Mouse (Mus musculus): Measurements from ENCODE around the gene Setd5. TPM values are rescaled to one million over a fixed set of nuclear protein-coding genes. Genes with fewer than 3 reads are reported as not detected.

Setd5 gene
- polyA plus RNA-seq, 1 experiment from 2014 or later = 67.5 TPM

DNA sequence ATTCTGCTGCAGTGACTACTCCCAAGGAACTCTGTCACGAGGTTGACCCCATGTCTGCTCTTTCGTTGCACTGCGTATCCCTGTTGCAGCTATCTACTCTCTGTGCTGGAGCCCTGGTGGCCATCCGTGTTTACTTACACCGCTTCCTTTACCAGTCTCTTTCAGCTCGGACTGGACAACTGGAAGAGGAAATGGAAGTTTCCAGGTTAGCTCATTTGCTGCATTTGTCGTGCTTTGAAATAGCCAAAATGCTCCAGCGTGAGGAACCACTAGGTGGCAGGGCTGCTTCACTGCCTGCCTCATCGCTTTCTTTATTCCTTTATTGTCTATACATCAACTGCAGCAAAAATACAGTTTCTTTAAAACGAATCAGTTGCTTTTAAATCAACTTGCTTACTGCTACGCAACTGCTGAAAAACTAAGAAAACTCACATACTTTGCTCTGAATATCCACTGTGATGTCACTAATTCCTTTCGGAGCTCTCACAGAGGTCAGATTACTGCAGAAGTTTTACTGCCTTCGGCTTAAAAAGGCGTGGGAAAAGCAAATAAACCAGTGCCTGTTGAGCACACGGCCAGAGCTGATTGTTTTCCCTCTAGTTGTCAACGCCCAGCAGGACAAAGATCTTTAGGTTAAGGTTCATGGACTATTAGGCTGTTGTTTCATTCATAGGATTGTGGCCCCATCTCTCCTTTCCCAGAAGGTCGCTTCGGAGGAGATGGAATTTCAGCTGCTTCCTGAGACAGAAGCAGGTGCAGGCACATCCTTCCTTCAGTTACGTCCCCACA lies 39.0 kb upstream of the Setd5 start:
- Histone ChIP-seq H3K4me3 (ENCODE audit: low read length) (peak overlapping the region; percentile 22), H3K27ac (ENCODE audit: low read length) (peak overlapping the region; percentile 47; the same call in 1 of the 2 replicates), H3K4me1 (ENCODE audit: insufficient read depth, low read length) (peaks cover 9% of the 10 kb centered on the region), H3K36me3 (ENCODE audit: insufficient read depth, low read length) (no peaks in the 10 kb centered on the region), H3K9me3 (ENCODE audit: low read length) (no peaks in the 10 kb centered on the region), H3K27me3 (ENCODE audit: insufficient read depth, low read length) (no peaks in the 10 kb centered on the region), H3K4me2 (replicated peaks; ENCODE audit: low read depth, low read length) (peak overlapping the region; percentile 56), H3K9ac (replicated peaks; ENCODE audit: low read length) (peak overlapping the region; percentile 19)
- peak; percentile 73 for ATAC-seq (ENCODE audit: low FRiP score, low TSS enrichment)
- WGBS = 3% methylated on average over 19 of the region's 19 CpGs

DNA sequence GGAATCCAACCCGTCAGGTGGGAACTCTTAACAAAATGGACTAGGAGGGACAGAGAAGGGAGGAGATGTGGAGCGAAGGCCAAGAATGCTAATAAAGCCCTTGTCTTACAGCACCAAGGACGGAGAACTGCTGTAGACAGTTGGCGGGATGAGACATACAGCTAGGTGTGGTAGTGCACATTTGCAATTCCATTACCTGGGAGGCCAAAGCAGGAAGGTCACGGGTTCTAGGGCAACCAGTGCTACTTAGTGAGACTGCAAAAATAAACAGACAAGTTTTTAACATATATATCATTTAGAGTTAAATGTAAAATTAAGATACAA lies 38.5 kb upstream of the Setd5 start:
- H3K27ac ChIP-seq (ENCODE audit: low read length) = 0 out of 2 replicates have a peak overlapping the region, but pooled peaks have one; percentile 47
- peaks cover 9% of the 10 kb centered on the region for H3K4me1 ChIP-seq (ENCODE audit: insufficient read depth, low read length)
- H3K9me3 ChIP-seq (ENCODE audit: low read length) = no peaks in the 10 kb centered on the region
- WGBS = 20% methylated on average over 5 of the region's 5 CpGs
- H3K27me3 ChIP-seq (ENCODE audit: insufficient read depth, low read length) = no peaks in the 10 kb centered on the region
- peak overlapping the region; percentile 22 for H3K4me3 ChIP-seq (ENCODE audit: low read length)
- no peaks in the 10 kb centered on the region for H3K36me3 ChIP-seq (ENCODE audit: insufficient read depth, low read length)
- H3K4me2 ChIP-seq (replicated peaks; ENCODE audit: low read depth, low read length) = peak overlapping the region; percentile 56
- peak overlapping the region; percentile 19 for H3K9ac ChIP-seq (replicated peaks; ENCODE audit: low read length)
- ATAC-seq (ENCODE audit: low FRiP score, low TSS enrichment) = 0 out of 2 replicates have a peak, but pooled peaks have one; percentile 2

DNA sequence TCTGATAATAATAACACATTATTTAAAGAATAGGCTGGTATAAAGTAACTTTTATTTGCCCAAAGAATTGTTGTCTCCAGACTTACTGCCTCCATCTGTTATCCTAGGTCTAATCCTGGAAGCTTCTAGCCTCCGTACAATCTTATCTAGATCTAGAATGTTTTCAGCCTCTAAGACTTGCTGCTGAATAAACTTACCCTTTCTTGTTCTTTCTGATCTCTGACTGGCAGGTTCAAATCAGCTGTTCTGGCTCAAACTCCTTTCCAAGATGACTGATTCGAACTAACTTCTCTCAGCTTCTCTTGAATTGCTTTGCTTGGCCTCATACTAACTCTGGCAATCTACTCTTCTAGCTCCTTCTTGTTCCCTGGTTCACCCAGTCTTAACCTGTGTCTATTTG lies 36.8 kb upstream of the Setd5 start:
- no peaks in the 10 kb centered on the region for H3K9me3 ChIP-seq (ENCODE audit: low read length)
- WGBS = 80% methylated on average over 2 of the region's 2 CpGs
- no peak overlapping the region for H3K4me3 ChIP-seq (ENCODE audit: low read length)
- no peak overlapping the region for H3K9ac ChIP-seq (replicated peaks; ENCODE audit: low read length)
- H3K4me1 ChIP-seq (ENCODE audit: insufficient read depth, low read length) = peaks cover 14% of the 10 kb centered on the region
- H3K27ac ChIP-seq (ENCODE audit: low read length) = no peak overlapping the region
- H3K27me3 ChIP-seq (ENCODE audit: insufficient read depth, low read length) = no peaks in the 10 kb centered on the region
- no peaks in the 10 kb centered on the region for H3K36me3 ChIP-seq (ENCODE audit: insufficient read depth, low read length)
- no peak overlapping the region for H3K4me2 ChIP-seq (replicated peaks; ENCODE audit: low read depth, low read length)
- ATAC-seq (ENCODE audit: low FRiP score, low TSS enrichment) = no peak

DNA sequence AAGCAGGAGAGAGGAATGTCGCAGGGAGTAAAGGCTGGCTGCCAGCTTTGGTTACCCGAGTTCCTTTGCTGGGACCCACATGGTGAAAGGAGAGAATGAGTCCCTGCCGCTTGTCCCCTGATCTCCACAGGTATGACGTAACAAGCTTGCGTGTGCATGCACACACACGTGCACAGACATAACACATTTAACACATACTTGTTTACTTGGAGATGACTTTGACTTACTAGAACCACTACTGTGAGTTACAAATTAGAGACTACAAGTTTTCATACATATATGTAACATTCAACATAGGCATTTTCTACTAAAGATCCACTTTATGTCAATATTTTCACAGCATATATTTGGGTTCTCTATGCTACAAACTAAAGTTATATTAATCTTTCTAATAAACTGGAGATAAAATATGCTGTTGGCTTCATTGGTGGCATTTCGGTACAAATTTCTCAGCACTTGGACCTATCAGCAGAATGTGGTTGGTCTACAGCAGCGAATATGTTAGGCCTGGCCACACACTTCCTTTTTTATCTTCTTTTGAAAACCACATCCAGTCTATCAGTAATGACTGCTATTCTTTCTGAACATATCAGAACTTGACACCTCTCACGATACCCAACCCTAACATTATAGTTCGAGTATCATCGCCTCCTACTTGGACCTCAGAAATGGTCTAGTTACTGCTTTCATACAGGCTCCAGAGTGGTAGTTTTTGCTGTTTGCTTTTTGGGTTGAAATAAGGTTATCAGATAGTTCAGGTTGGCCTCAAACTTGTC lies 35.8 kb upstream of the Setd5 start:
- H3K4me2 ChIP-seq (replicated peaks; ENCODE audit: low read depth, low read length) = no peak overlapping the region
- no peaks in the 10 kb centered on the region for H3K36me3 ChIP-seq (ENCODE audit: insufficient read depth, low read length)
- WGBS = 85% methylated on average over 11 of the region's 11 CpGs
- no peaks in the 10 kb centered on the region for H3K9me3 ChIP-seq (ENCODE audit: low read length)
- H3K27me3 ChIP-seq (ENCODE audit: insufficient read depth, low read length) = no peaks in the 10 kb centered on the region
- no peak overlapping the region for H3K4me3 ChIP-seq (ENCODE audit: low read length)
- H3K27ac ChIP-seq (ENCODE audit: low read length) = no peak overlapping the region
- no peak for ATAC-seq (ENCODE audit: low FRiP score, low TSS enrichment)
- H3K9ac ChIP-seq (replicated peaks; ENCODE audit: low read length) = no peak overlapping the region
- peaks cover 16% of the 10 kb centered on the region for H3K4me1 ChIP-seq (ENCODE audit: insufficient read depth, low read length)

DNA sequence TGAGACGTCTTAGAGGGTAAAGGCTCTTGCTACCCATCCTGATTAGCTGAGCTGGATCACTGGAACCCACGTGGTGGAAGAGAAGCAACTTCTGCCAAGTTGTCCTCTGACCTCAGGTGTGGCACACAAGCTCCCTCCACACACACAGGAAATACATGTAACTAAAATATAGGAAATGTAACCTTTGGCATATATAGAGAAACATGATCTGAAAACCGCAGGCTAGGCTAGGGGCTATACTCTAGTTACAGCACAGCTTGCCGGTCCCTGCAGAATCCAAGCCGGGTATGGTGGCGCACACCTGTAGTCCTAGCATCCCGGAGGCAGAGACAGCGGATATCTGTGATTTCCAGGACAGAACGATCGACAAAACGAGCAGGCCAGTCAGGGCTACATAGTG lies 31.6 kb upstream of the Setd5 start:
- Histone ChIP-seq H3K4me3 (ENCODE audit: low read length) (peak overlapping the region; percentile 86), H3K27me3 (ENCODE audit: insufficient read depth, low read length) (no peaks in the 10 kb centered on the region), H3K36me3 (ENCODE audit: insufficient read depth, low read length) (0 out of 2 replicates have a peak, but pooled peaks cover 12% of the 10 kb centered on the region), H3K9me3 (ENCODE audit: low read length) (no peaks in the 10 kb centered on the region), H3K4me2 (replicated peaks; ENCODE audit: low read depth, low read length) (peak overlapping the region; percentile 86), H3K9ac (replicated peaks; ENCODE audit: low read length) (peak overlapping the region; percentile 80), H3K27ac (ENCODE audit: low read length) (peak overlapping the region; percentile 95), H3K4me1 (ENCODE audit: insufficient read depth, low read length) (peaks cover 18% of the 10 kb centered on the region)
- WGBS = 0% methylated on average over 11 of the region's 11 CpGs
- ATAC-seq (ENCODE audit: low FRiP score, low TSS enrichment) = peak; percentile 60

DNA sequence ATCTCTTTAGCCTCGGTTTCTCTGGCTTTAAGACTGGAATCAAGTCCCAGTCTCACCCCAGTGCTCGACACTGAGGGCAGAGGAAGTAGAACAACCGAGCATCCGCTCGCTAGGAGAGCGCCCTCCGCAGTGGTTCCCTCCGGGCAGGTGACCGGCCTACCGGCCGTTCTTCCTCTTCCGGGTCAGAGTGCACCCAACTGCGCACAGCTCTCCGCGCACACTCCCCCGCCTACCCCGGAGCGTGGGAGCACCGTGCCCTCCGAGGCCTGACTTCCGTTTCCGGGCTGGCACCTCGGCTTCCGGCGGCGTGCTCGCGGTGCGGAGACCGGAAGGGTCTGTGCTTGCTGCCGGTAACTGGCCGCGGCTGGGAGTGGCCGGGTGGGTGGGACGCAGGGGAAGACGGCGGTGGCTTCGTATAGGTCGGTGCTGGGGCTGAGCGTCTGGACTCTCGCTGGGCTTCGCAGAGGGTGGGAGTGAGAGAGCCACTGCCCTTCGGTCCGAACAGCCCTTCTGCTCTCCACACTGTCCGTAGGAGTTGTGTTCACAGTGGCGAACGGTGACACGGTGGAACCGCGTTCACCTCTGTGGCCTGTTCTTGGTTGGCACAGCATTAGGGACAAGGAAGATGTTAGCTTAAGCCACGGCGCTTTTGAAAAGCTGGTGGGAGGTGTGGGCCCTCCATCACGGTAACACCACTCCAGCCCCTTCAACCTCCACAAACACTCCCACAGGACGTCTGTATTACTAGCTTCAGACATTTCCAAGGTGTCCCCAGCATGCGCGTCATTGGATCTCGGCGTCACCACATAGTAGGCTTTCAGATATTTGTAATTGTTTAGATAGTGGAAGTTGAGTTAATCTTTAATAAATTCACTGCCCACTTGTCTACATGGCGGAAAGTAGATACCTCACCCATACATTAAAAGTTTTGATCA lies 30.9 kb upstream of the Setd5 start, which contains the start of gene Thumpd3:
TSS of gene Thumpd3 (plus strand) at position 185 of the 935 bp plus-strand sequence.
- H3K27me3 ChIP-seq (ENCODE audit: insufficient read depth, low read length) = no peaks in the 10 kb centered on the region
- H3K9me3 ChIP-seq (ENCODE audit: low read length) = no peaks in the 10 kb centered on the region
- peak within 1 kb of the TSS; percentile 95 for H3K27ac ChIP-seq (ENCODE audit: low read length)
- WGBS = 1% methylated on average over 59 of the region's 59 CpGs
- H3K4me2 ChIP-seq (replicated peaks; ENCODE audit: low read depth, low read length) = peak within 1 kb of the TSS; percentile 86
- H3K9ac ChIP-seq (replicated peaks; ENCODE audit: low read length) = peak within 1 kb of the TSS; percentile 80
- H3K36me3 ChIP-seq (ENCODE audit: insufficient read depth, low read length) = peaks cover 16% of the 10 kb centered on the region
- peak; percentile 100 for ATAC-seq (ENCODE audit: low FRiP score, low TSS enrichment)
- peaks cover 18% of the 10 kb centered on the region for H3K4me1 ChIP-seq (ENCODE audit: insufficient read depth, low read length)
- H3K4me3 ChIP-seq (ENCODE audit: low read length) = peak within 1 kb of the TSS; percentile 86

DNA sequence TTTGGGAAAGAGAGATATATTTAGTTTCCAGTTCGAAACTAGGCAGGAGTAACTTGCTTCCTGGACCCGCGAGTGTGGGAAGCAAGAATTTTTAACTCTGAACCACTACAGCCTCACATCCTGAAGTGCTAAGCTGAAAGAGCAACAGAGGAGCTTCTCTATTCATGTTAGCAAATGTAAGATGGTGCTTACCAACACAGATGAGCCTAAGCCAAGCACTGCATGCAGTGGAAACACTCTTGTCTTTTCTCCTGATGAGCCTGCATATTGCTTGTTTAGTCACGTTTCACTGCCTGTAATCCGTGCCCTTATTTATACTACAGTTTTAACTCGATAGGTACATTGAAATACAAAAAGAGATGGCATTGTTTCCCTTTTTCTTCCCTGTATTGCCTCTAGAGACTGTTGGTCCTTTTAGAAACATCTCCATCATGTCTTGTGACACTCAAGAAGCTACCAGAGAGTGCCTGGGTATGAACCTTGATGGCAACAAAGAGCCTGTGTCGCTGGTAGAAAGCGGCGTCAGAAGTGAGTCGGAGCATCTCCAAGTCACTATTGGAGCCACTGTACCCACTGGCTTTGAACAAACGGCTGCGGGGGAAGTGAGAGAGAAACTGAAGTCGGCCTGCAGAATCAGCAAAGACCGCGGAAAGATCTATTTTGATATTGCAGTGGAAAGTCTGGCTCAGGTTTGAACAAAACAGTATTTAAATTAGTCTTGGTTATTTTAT lies 30.0 kb upstream of the Setd5 start:
- ATAC-seq (ENCODE audit: low FRiP score, low TSS enrichment) = no peak
- H3K9ac ChIP-seq (replicated peaks; ENCODE audit: low read length) = peak overlapping the region; percentile 80
- H3K4me3 ChIP-seq (ENCODE audit: low read length) = peak overlapping the region; percentile 86

DNA sequence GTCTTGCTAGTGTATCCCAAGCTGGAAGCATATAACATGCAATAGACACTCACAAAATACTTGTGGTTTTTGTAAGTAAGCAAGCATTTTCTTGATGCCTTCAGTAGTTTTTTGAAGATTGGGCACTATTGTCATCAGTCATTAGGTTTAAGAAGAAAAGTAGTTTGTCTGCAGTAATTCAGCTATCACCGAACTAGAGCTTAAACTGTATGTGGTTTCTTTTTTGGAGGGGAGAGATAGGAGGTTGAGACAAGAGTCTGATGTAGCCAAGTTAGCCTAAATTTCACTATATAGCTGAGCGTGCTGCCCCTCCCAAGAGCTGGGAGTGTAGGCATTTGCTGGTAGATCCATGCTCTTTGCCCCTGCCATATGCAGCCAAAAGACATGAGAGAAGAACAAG lies 28.8 kb upstream of the Setd5 start:
- Histone ChIP-seq H3K36me3 (ENCODE audit: insufficient read depth, low read length) (peaks cover 25% of the 10 kb centered on the region), H3K27ac (ENCODE audit: low read length) (no peak overlapping the region), H3K9me3 (ENCODE audit: low read length) (no peaks in the 10 kb centered on the region), H3K4me2 (replicated peaks; ENCODE audit: low read depth, low read length) (no peak overlapping the region), H3K4me3 (ENCODE audit: low read length) (no peak overlapping the region), H3K4me1 (ENCODE audit: insufficient read depth, low read length) (peaks cover 18% of the 10 kb centered on the region), H3K9ac (replicated peaks; ENCODE audit: low read length) (no peak overlapping the region), H3K27me3 (ENCODE audit: insufficient read depth, low read length) (no peaks in the 10 kb centered on the region)
- WGBS = 97% methylated on average over 2 of the region's 2 CpGs
- ATAC-seq (ENCODE audit: low FRiP score, low TSS enrichment) = no peak

More for the DNA sequence above, 30.0 kb upstream of the Setd5 start:
- peak overlapping the region; percentile 95 for H3K27ac ChIP-seq (ENCODE audit: low read length)
- H3K4me2 ChIP-seq (replicated peaks; ENCODE audit: low read depth, low read length) = peak overlapping the region; percentile 86
- H3K36me3 ChIP-seq (ENCODE audit: insufficient read depth, low read length) = peaks cover 22% of the 10 kb centered on the region
- H3K27me3 ChIP-seq (ENCODE audit: insufficient read depth, low read length) = no peaks in the 10 kb centered on the region
- peaks cover 18% of the 10 kb centered on the region for H3K4me1 ChIP-seq (ENCODE audit: insufficient read depth, low read length)
- 55% methylated on average over 15 of the region's 15 CpGs for WGBS
- no peaks in the 10 kb centered on the region for H3K9me3 ChIP-seq (ENCODE audit: low read length)

DNA sequence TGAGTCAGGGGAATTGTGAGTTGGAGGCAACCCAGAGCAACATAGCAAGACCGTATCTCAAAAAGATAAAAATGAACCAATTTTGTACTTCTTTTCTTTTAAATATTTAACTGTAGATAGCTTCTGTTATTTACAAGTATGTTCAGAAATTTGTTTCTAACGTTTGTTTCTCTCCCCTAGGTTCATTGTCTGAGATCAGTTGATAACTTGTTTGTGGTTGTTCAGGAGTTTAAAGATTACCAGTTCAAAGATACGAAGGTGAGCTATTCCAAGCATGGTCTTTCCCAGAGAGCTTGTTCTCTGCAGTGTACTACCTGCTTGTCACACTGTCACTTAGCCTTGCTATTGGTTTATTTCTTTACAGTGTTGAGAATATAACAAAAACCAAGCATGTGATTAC lies 28.0 kb upstream of the Setd5 start:
- Histone ChIP-seq H3K27ac (ENCODE audit: low read length) (no peak overlapping the region), H3K9me3 (ENCODE audit: low read length) (no peaks in the 10 kb centered on the region), H3K27me3 (ENCODE audit: insufficient read depth, low read length) (no peaks in the 10 kb centered on the region), H3K4me2 (replicated peaks; ENCODE audit: low read depth, low read length) (no peak overlapping the region), H3K4me3 (ENCODE audit: low read length) (no peak overlapping the region), H3K9ac (replicated peaks; ENCODE audit: low read length) (no peak overlapping the region), H3K36me3 (ENCODE audit: insufficient read depth, low read length) (peaks cover 25% of the 10 kb centered on the region), H3K4me1 (ENCODE audit: insufficient read depth, low read length) (peaks cover 18% of the 10 kb centered on the region)
- no peak for ATAC-seq (ENCODE audit: low FRiP score, low TSS enrichment)
- 88% methylated on average over 3 of the region's 3 CpGs for WGBS
